Mouse (Mus musculus): Measurements from ENCODE around the gene Ppm1d. TPM values are rescaled to one million over a fixed set of nuclear protein-coding genes. Genes with fewer than 3 reads are reported as not detected.

Gene Ppm1d
- 21.8 and 22.7 TPM in 2 replicates for polyA plus RNA-seq (2015; fragmentation: Nextera tagmentation; extraction: Ambion mirVana)

GRCm38 (mm10) chr11:85310713-85311574, at the start of gene Ppm1d:
Ppm1d (plus strand) TSS chr11:85311244.
- under 1% methylated on average over 76 of the region's 78 CpGs for WGBS (ENCODE audit: insufficient replicate concordance)
- DNase-seq = peak; percentile 94
- H3K9me3 ChIP-seq (replicated peaks) = no peaks in the 10 kb centered on the region
- peak; percentile 89 for ATAC-seq (ENCODE audit: low read depth)
- H3K36me3 ChIP-seq = peaks cover 20% of the 10 kb centered on the region
- H3K27ac ChIP-seq = peak within 1 kb of the TSS; percentile 95
- no peaks in the 10 kb centered on the region for H3K27me3 ChIP-seq
- peak within 1 kb of the TSS; percentile 98 for H3K9ac ChIP-seq
- peak within 1 kb of the TSS; percentile 87 for H3K4me3 ChIP-seq (replicated peaks)
- H3K4me2 ChIP-seq = peak within 1 kb of the TSS; percentile 83
- H3K4me1 ChIP-seq (replicated peaks) = peaks cover 36% of the 10 kb centered on the region

DNA sequence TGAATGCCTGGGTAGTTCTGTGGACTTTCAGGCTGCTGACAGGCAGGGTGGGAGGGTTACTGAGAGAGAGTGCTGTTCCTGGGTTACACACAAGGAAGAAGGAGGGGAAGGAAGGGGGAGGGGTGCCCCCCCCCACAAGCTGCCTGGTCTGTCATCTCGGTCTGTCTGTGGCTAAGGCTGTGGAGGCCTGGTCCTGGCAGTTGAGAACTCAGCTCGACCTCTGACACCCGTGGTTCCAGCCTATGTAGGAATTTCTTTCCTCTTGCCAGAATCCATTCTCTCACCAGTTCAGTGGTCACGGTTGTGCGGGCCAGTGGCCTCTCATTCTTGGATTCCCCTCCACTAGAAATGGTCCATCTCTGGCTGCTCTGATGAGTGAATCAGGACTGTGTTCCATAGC, 46.4 kb upstream of the Ppm1d start:
- no peak for DNase-seq

DNA sequence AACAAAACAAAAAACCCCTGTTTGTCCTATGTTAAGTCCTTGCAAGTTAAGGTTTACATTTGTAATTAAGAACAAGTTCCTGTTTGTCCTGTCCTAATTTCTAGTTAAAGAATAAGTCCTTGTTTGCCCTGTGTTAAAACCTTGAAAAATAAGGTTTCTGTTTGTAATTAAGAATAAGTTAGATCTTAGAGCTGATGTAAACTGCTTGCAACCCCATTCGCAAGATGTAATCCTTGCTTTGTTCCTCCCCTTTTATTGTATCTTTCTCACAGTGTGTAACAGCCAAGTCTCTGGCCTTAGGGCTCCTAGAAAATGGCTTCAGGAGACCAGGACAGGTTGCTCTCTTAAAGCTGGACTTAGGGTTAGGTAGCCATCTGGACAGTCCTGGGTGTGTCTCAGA, 43.7 kb upstream of the Ppm1d start:
- no peak overlapping the region for H3K4me2 ChIP-seq
- DNase-seq (no peak), ATAC-seq (ENCODE audit: low read depth) (no peak)
- H3K9me3 ChIP-seq (replicated peaks) = no peaks in the 10 kb centered on the region
- H3K9ac ChIP-seq = no peak overlapping the region
- H3K27ac ChIP-seq = no peak overlapping the region
- H3K4me1 ChIP-seq (replicated peaks) = 0 out of 2 replicates have a peak, but pooled peaks cover 4% of the 10 kb centered on the region
- no peaks in the 10 kb centered on the region for H3K36me3 ChIP-seq
- no peaks in the 10 kb centered on the region for H3K27me3 ChIP-seq
- H3K4me3 ChIP-seq (replicated peaks) = no peak overlapping the region
- WGBS (ENCODE audit: insufficient replicate concordance) = 74% methylated on average over 1 of the region's 1 CpGs

More for the DNA sequence above, 46.4 kb upstream of the Ppm1d start:
- H3K4me2 ChIP-seq = no peak overlapping the region
- 30% methylated on average over 5 of the region's 5 CpGs for WGBS (ENCODE audit: insufficient replicate concordance)
- no peak overlapping the region for H3K4me3 ChIP-seq (replicated peaks)
- no peaks in the 10 kb centered on the region for H3K36me3 ChIP-seq
- H3K4me1 ChIP-seq (replicated peaks) = no peaks in the 10 kb centered on the region
- H3K27me3 ChIP-seq = no peaks in the 10 kb centered on the region
- no peak for ATAC-seq (ENCODE audit: low read depth)
- no peaks in the 10 kb centered on the region for H3K9me3 ChIP-seq (replicated peaks)
- H3K9ac ChIP-seq = no peak overlapping the region
- no peak overlapping the region for H3K27ac ChIP-seq

DNA sequence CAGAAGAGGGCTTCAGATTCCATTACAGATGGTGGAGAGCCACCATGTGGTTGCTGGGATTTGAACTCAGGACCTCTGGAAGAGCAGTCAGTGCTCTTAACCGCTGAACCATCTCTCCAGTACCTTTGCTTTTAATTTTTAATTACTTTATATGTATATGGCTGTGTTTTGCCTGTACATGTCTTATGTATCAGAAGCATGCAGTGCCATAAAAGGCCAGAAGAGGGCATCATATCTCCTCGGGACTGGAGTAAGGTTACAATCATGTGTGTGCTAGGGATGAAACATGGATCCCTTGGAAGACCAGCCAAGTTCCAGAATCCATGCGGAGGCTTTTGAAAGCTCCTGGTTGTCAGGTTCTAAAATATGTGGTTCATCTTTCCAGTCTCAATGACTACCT, 40.4 kb upstream of the Ppm1d start:
- no peak overlapping the region for H3K4me2 ChIP-seq
- H3K27me3 ChIP-seq = no peaks in the 10 kb centered on the region
- H3K9me3 ChIP-seq (replicated peaks) = no peaks in the 10 kb centered on the region
- no peak overlapping the region for H3K9ac ChIP-seq
- ATAC-seq (ENCODE audit: low read depth) (peak; percentile 54; the same call in 1 of the 2 replicates), DNase-seq (peak; percentile 55)
- H3K4me1 ChIP-seq (replicated peaks) = 0 out of 2 replicates have a peak, but pooled peaks cover 4% of the 10 kb centered on the region
- no peaks in the 10 kb centered on the region for H3K36me3 ChIP-seq
- no peak overlapping the region for H3K4me3 ChIP-seq (replicated peaks)
- 40% methylated on average over 3 of the region's 3 CpGs for WGBS (ENCODE audit: insufficient replicate concordance)
- no peak overlapping the region for H3K27ac ChIP-seq

- Histone ChIP-seq H3K36me3 (no peaks in the 10 kb centered on the region), H3K4me1 (replicated peaks) (0 out of 2 replicates have a peak, but pooled peaks cover 4% of the 10 kb centered on the region), H3K4me2 (no peak overlapping the region), H3K27ac (no peak overlapping the region), H3K9ac (no peak overlapping the region), H3K27me3 (peaks cover 2% of the 10 kb centered on the region; the same call in 1 of the 2 replicates), H3K9me3 (replicated peaks) (no peaks in the 10 kb centered on the region), H3K4me3 (replicated peaks) (no peak overlapping the region)
- WGBS (ENCODE audit: insufficient replicate concordance) = 54% methylated on average over 6 of the region's 6 CpGs
- no peak for ATAC-seq (ENCODE audit: low read depth)
- DNase-seq = peak; percentile 13
Measured at GRCm38 (mm10) chr11:85273299-85273698, 37.7 kb upstream of the Ppm1d start.

DNA sequence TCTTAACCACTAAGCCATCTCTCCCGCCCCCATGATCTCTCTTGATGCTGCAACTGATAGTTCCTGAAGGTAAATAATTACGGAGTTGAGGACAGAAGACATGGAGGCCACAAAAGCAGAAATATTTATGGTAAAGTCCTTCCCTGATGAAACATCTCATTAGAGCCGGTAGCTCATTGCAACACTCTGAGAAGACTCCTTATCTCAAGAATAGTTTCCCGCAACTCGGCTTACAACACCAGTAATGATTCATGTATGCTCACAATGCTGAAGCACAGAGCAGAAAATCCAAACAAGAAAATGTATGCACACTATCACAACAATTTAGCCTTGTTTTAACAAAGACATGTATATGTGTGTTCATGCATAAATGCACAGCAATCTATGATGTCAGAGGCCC, 35.9 kb upstream of the Ppm1d start:
- 73% methylated on average over 5 of the region's 5 CpGs for WGBS (ENCODE audit: insufficient replicate concordance)
- H3K4me3 ChIP-seq (replicated peaks) = no peak overlapping the region
- DNase-seq = no peak
- H3K27me3 ChIP-seq = peaks cover 9% of the 10 kb centered on the region; the same call in 1 of the 2 replicates
- H3K9me3 ChIP-seq (replicated peaks) = no peaks in the 10 kb centered on the region
- H3K9ac ChIP-seq = no peak overlapping the region
- H3K4me2 ChIP-seq = no peak overlapping the region
- no peaks in the 10 kb centered on the region for H3K36me3 ChIP-seq
- no peak overlapping the region for H3K27ac ChIP-seq
- ATAC-seq (ENCODE audit: low read depth) = no peak
- 0 out of 2 replicates have a peak, but pooled peaks cover 4% of the 10 kb centered on the region for H3K4me1 ChIP-seq (replicated peaks)

GRCm38 (mm10) chr11:85277609-85278008, 33.4 kb upstream of the Ppm1d start:
- H3K9me3 ChIP-seq (replicated peaks) = no peaks in the 10 kb centered on the region
- H3K9ac ChIP-seq = no peak overlapping the region
- H3K27me3 ChIP-seq = peaks cover 9% of the 10 kb centered on the region; the same call in 1 of the 2 replicates
- 37% methylated on average over 5 of the region's 5 CpGs for WGBS (ENCODE audit: insufficient replicate concordance)
- no peak overlapping the region for H3K27ac ChIP-seq
- ATAC-seq (ENCODE audit: low read depth) = no peak
- no peak overlapping the region for H3K4me2 ChIP-seq
- no peaks in the 10 kb centered on the region for H3K36me3 ChIP-seq
- no peak for DNase-seq
- no peak overlapping the region for H3K4me3 ChIP-seq (replicated peaks)
- H3K4me1 ChIP-seq (replicated peaks) = no peaks in the 10 kb centered on the region

GRCm38 (mm10) chr11:85278175-85278574, 32.9 kb upstream of the Ppm1d start:
- H3K27me3 ChIP-seq = peaks cover 9% of the 10 kb centered on the region; the same call in 1 of the 2 replicates
- no peaks in the 10 kb centered on the region for H3K9me3 ChIP-seq (replicated peaks)
- H3K4me3 ChIP-seq (replicated peaks) = no peak overlapping the region
- H3K9ac ChIP-seq = no peak overlapping the region
- no peaks in the 10 kb centered on the region for H3K4me1 ChIP-seq (replicated peaks)
- WGBS (ENCODE audit: insufficient replicate concordance) = 45% methylated on average over 1 of the region's 1 CpGs
- no peak overlapping the region for H3K4me2 ChIP-seq
- DNase-seq (no peak), ATAC-seq (ENCODE audit: low read depth) (no peak)
- no peak overlapping the region for H3K27ac ChIP-seq
- H3K36me3 ChIP-seq = no peaks in the 10 kb centered on the region

GRCm38 (mm10) chr11:85281219-85281878, 29.7 kb upstream of the Ppm1d start:
- Histone ChIP-seq H3K4me1 (replicated peaks) (no peaks in the 10 kb centered on the region), H3K4me3 (replicated peaks) (no peak overlapping the region), H3K9me3 (replicated peaks) (no peaks in the 10 kb centered on the region), H3K4me2 (no peak overlapping the region), H3K27me3 (peaks cover 9% of the 10 kb centered on the region; the same call in 1 of the 2 replicates), H3K9ac (no peak overlapping the region), H3K27ac (no peak overlapping the region), H3K36me3 (no peaks in the 10 kb centered on the region)
- no peak for DNase-seq
- 69% methylated on average over 15 of the region's 15 CpGs for whole genome bisulfite sequencing (ENCODE audit: insufficient replicate concordance)
- ATAC-seq (ENCODE audit: low read depth) = no peak

DNA sequence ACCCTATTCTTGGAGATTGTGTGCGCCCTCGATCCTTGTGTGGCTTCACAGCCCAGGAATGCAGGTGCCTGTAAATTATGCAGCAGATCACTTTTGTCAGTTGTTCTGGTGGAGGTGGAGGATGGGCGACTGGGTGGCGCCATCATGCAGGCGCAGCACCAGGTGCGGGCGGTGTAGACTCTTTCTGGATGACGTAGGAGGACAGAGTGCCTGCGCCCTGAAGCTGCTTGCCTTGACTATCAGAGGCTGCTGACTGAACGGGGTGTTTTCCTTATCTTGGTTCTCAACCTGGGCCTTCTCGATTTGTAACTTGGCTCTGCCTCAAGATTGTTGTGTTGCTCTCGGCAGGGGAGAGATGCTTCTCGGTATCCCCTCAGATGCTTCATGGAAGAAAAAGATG, 13.1 kb upstream of the Ppm1d start:
- no peaks in the 10 kb centered on the region for H3K9me3 ChIP-seq (replicated peaks)
- peak overlapping the region; percentile 83 for H3K27ac ChIP-seq
- peak; percentile 99 for ATAC-seq (ENCODE audit: low read depth)
- no peak overlapping the region for H3K4me3 ChIP-seq (replicated peaks)
- peak overlapping the region; percentile 14; the same call in 1 of the 2 replicates for H3K9ac ChIP-seq
- WGBS (ENCODE audit: insufficient replicate concordance) = 31% methylated on average over 13 of the region's 13 CpGs
- peaks cover 38% of the 10 kb centered on the region for H3K4me1 ChIP-seq (replicated peaks)
- no peaks in the 10 kb centered on the region for H3K27me3 ChIP-seq
- peak overlapping the region; percentile 38 for H3K4me2 ChIP-seq
- no peaks in the 10 kb centered on the region for H3K36me3 ChIP-seq
- DNase-seq = peak; percentile 82

GRCm38 (mm10) chr11:85299880-85300279, 11.2 kb upstream of the Ppm1d start:
- DNase-seq (peak; percentile 15), ATAC-seq (ENCODE audit: low read depth) (peak; percentile 46; the same call in 1 of the 2 replicates)
- Histone ChIP-seq H3K9ac (no peak overlapping the region), H3K36me3 (no peaks in the 10 kb centered on the region), H3K4me3 (replicated peaks) (no peak overlapping the region), H3K9me3 (replicated peaks) (no peaks in the 10 kb centered on the region), H3K27me3 (no peaks in the 10 kb centered on the region), H3K4me2 (no peak overlapping the region), H3K4me1 (replicated peaks) (peaks cover 48% of the 10 kb centered on the region), H3K27ac (no peak overlapping the region)
- WGBS (ENCODE audit: insufficient replicate concordance) = 43% methylated on average over 2 of the region's 2 CpGs
